Mouse (Mus musculus) stomach, postnatal 0 days (tissue): ENCODE measurements at regions not wholly inside any gene's neighbourhood (a gene's known extent, or its start where the extent isn't known, plus 50 kb on each side); places are given as distances from the start of the nearest gene placed in this dataset.

Source experiments
- CTCF ChIP-seq: IDR thresholded peaks from 2 replicates; pipeline ENCODE4 v1.5.1; 2016; ENCODE audit warnings: antibody characterized with exemption, low read depth, mild to moderate bottlenecking, moderate library complexity
- EP300 ChIP-seq: optimal IDR thresholded peaks from 2 replicates; pipeline ENCODE3; 2016; ENCODE audit warnings: antibody characterized with exemption

- TF ChIP-seq EP300, result no peak
- no peak for TF ChIP-seq CTCF
Observed at GRCm38 (mm10) chr6:51728816-51729562, 205.3 kb downstream of the Snx10 start.
